Mouse (Mus musculus) kidney, embryonic 14.5 days (tissue): ENCODE results near the gene Slc17a8. TPM values are rescaled to one million over a fixed set of nuclear protein-coding genes. Genes with fewer than 3 reads are reported as not detected.

Source experiments
- ATAC-seq: fragments of 200-750 bp; cut with Nextera tagmentation; 2 replicates; pipeline ENCODE4 v1.8.0; 2017; ENCODE audit warnings: moderate number of reproducible peaks, mild to moderate bottlenecking, moderate TSS enrichment, moderate library complexity; ENCODE audit not compliant: low FRiP score, low TSS enrichment
- H3K27ac ChIP-seq: fragments of 300-500 bp; sonication (generic); 2 replicates; pipeline ENCODE4 v1.5.1; 2014; ENCODE audit warnings: low read depth, mild to moderate bottlenecking, low read length, moderate library complexity, mixed read lengths
- H3K27me3 ChIP-seq: fragments of 300-500 bp; sonication (generic); 2 replicates; pipeline ENCODE4 v1.6.1; 2014; ENCODE audit warnings: mild to moderate bottlenecking, low read length; ENCODE audit not compliant: control insufficient read depth, insufficient read depth
- H3K36me3 ChIP-seq: fragments of 300-500 bp; sonication (generic); 2 replicates; pipeline ENCODE4 v1.6.1; 2014; ENCODE audit warnings: low read length, mixed read lengths; ENCODE audit not compliant: control insufficient read depth, insufficient read depth
- H3K4me1 ChIP-seq: fragments of 300-500 bp; sonication (generic); 2 replicates; pipeline ENCODE4 v1.6.1; 2014; ENCODE audit warnings: low read length, mixed read lengths; ENCODE audit not compliant: control insufficient read depth, insufficient read depth
- H3K4me2 ChIP-seq: fragments of 300-500 bp; sonication (generic); replicated peaks from 2 replicates; pipeline ENCODE4 v1.6.1; 2014; ENCODE audit warnings: low read depth, mild to moderate bottlenecking, low read length
- H3K4me3 ChIP-seq: fragments of 300-500 bp; sonication (generic); 2 replicates; pipeline ENCODE4 v1.5.1; 2014; ENCODE audit warnings: mild to moderate bottlenecking, low read length
- H3K9ac ChIP-seq: fragments of 300-500 bp; sonication (generic); 2 replicates; pipeline ENCODE4 v1.6.1; 2014; ENCODE audit warnings: low read depth, mild to moderate bottlenecking, low read length, moderate library complexity
- H3K9me3 ChIP-seq: fragments of 300-500 bp; sonication (generic); 2 replicates; pipeline ENCODE4 v1.6.1; 2016; ENCODE audit warnings: low read length; ENCODE audit not compliant: control insufficient read depth
- WGBS: fragments of 180-500 bp; shearing (Covaris S2); extraction: QIAGEN DNeasy Blood & Tissue Kit; methylation state at CpG from one replicate; pipeline ENCODE4 v1.1.7; 2014; 5-methylcytosine and 5-hydroxymethylcytosine counted together
- polyA plus RNA-seq: library from polyadenylated mRNA; unstranded; fragments of >200 nt; fragmentation: Nextera tagmentation; extraction: Ambion mirVana; gene quantifications from 2 replicates; pipeline ENCODE4 v1.2.1, GENCODE M21; 2014

Gene Slc17a8
- polyA plus RNA-seq, 1 experiment from 2014 or later = 0.45 TPM

- H3K36me3 ChIP-seq = no peaks in the 10 kb centered on the region
- 81% methylated on average over 5 of the region's 5 CpGs for WGBS
- ATAC-seq = no peak
Measured at GRCm38 (mm10) chr10:89553015-89553414, 68.0 kb downstream of the Slc17a8 start.

GRCm38 (mm10) chr10:89551657-89552056, 69.4 kb downstream of the Slc17a8 start:
- Histone ChIP-seq H3K9ac (no peak overlapping the region), H3K4me1 (no peaks in the 10 kb centered on the region), H3K4me2 (no peak overlapping the region), H3K9me3 (no peaks in the 10 kb centered on the region), H3K4me3 (no peak overlapping the region), H3K36me3 (no peaks in the 10 kb centered on the region), H3K27me3 (no peaks in the 10 kb centered on the region), H3K27ac (no peak overlapping the region)
- no peak for ATAC-seq
- WGBS = 88% methylated on average over 4 of the region's 4 CpGs

More at GRCm38 (mm10) chr10:89553015-89553414, 68.0 kb downstream of the Slc17a8 start:
- H3K9ac ChIP-seq = no peak overlapping the region
- no peak overlapping the region for H3K4me3 ChIP-seq
- H3K9me3 ChIP-seq = no peaks in the 10 kb centered on the region
- no peaks in the 10 kb centered on the region for H3K27me3 ChIP-seq
- H3K4me2 ChIP-seq = no peak overlapping the region
- H3K4me1 ChIP-seq = no peaks in the 10 kb centered on the region
- no peak overlapping the region for H3K27ac ChIP-seq

- 34% methylated on average over 6 of the region's 6 CpGs for WGBS
- no peak for ATAC-seq
- Histone ChIP-seq H3K4me1 (no peaks in the 10 kb centered on the region), H3K4me3 (no peak overlapping the region), H3K9ac (no peak overlapping the region), H3K4me2 (no peak overlapping the region), H3K27me3 (no peaks in the 10 kb centered on the region), H3K36me3 (no peaks in the 10 kb centered on the region), H3K27ac (no peak overlapping the region), H3K9me3 (no peaks in the 10 kb centered on the region)
Measured at GRCm38 (mm10) chr10:89548028-89548427, 73.0 kb downstream of the Slc17a8 start.

GRCm38 (mm10) chr10:89546989-89547388, 74.1 kb downstream of the Slc17a8 start:
- 58% methylated on average over 2 of the region's 2 CpGs for WGBS
- H3K27me3 ChIP-seq = no peaks in the 10 kb centered on the region
- no peak overlapping the region for H3K27ac ChIP-seq
- H3K9me3 ChIP-seq = no peaks in the 10 kb centered on the region
- no peaks in the 10 kb centered on the region for H3K36me3 ChIP-seq
- ATAC-seq = no peak
- no peak overlapping the region for H3K4me3 ChIP-seq
- H3K9ac ChIP-seq = no peak overlapping the region
- H3K4me1 ChIP-seq = no peaks in the 10 kb centered on the region
- H3K4me2 ChIP-seq = no peak overlapping the region

- Histone ChIP-seq H3K9me3 (no peaks in the 10 kb centered on the region), H3K27ac (no peak overlapping the region), H3K4me2 (no peak overlapping the region), H3K9ac (no peak overlapping the region), H3K4me1 (no peaks in the 10 kb centered on the region), H3K4me3 (no peak overlapping the region), H3K27me3 (no peaks in the 10 kb centered on the region), H3K36me3 (no peaks in the 10 kb centered on the region)
- WGBS = 68% methylated on average over 6 of the region's 6 CpGs
- ATAC-seq = no peak
Measured at GRCm38 (mm10) chr10:89543867-89544266, 77.2 kb downstream of the Slc17a8 start.

- H3K4me3 ChIP-seq = no peak overlapping the region
- no peak overlapping the region for H3K9ac ChIP-seq
- no peaks in the 10 kb centered on the region for H3K9me3 ChIP-seq
- no peak overlapping the region for H3K4me2 ChIP-seq
- WGBS = 79% methylated on average over 3 of the region's 3 CpGs
- no peak for ATAC-seq
- no peaks in the 10 kb centered on the region for H3K27me3 ChIP-seq
- H3K4me1 ChIP-seq = no peaks in the 10 kb centered on the region
- H3K36me3 ChIP-seq = no peaks in the 10 kb centered on the region
- H3K27ac ChIP-seq = no peak overlapping the region
Measured at GRCm38 (mm10) chr10:89542321-89542720, 78.7 kb downstream of the Slc17a8 start.

GRCm38 (mm10) chr10:89532929-89533727, 87.9 kb downstream of the Slc17a8 start, which contains the start of gene Nr1h4:
Gene Nr1h4, minus strand, starts transcription at chr10:89533585.
- Histone ChIP-seq H3K27ac (no peak within 1 kb of the TSS), H3K4me2 (no peak within 1 kb of the TSS), H3K36me3 (no peaks in the 10 kb centered on the region), H3K9me3 (no peaks in the 10 kb centered on the region), H3K9ac (no peak within 1 kb of the TSS), H3K4me1 (no peaks in the 10 kb centered on the region), H3K4me3 (no peak within 1 kb of the TSS), H3K27me3 (no peaks in the 10 kb centered on the region)
- 72% methylated on average over 17 of the region's 17 CpGs for WGBS
- ATAC-seq = no peak

- Histone ChIP-seq H3K27ac (no peak overlapping the region), H3K4me2 (no peak overlapping the region), H3K4me1 (no peaks in the 10 kb centered on the region), H3K9me3 (no peaks in the 10 kb centered on the region), H3K4me3 (no peak overlapping the region), H3K36me3 (no peaks in the 10 kb centered on the region), H3K27me3 (no peaks in the 10 kb centered on the region), H3K9ac (no peak overlapping the region)
- no peak for ATAC-seq
- WGBS = 90% methylated on average over 5 of the region's 5 CpGs
Measured at GRCm38 (mm10) chr10:89532451-89532850, 88.6 kb downstream of the Slc17a8 start.

- no peaks in the 10 kb centered on the region for H3K27me3 ChIP-seq
- H3K4me1 ChIP-seq = no peaks in the 10 kb centered on the region
- H3K4me3 ChIP-seq = no peak overlapping the region
- WGBS = 87% methylated on average over 2 of the region's 2 CpGs
- no peak overlapping the region for H3K27ac ChIP-seq
- H3K9ac ChIP-seq = no peak overlapping the region
- H3K9me3 ChIP-seq = no peaks in the 10 kb centered on the region
- no peak overlapping the region for H3K4me2 ChIP-seq
- no peak for ATAC-seq
- H3K36me3 ChIP-seq = no peaks in the 10 kb centered on the region
Measured at GRCm38 (mm10) chr10:89531976-89532375, 89.1 kb downstream of the Slc17a8 start.
